Mouse (Mus musculus): ENCODE data around the gene Adamts17.

Adamts17 gene

DNA sequence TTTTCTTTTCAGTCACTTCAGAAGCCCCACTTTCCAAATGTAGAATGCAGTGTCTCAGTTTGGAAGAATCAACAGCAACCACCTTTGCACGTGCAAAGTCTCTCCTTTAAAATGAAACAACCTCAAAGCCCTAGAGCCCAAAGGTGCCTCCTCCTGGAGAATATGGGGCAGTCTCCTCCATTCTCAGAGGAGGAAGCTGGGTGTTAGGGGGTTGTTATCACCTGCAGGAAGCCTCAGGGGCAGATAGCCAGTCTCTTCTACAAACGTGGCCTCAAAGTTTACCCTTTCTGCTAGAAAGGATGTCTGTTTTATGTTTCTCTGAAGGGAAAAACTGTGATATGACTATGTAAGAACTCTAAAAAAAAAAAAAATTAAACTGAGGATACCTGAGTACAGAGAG is 129.7 kb downstream of the Adamts17 start:
- DNase-seq (ENCODE audit: low read depth, low spot score): no peak

DNA sequence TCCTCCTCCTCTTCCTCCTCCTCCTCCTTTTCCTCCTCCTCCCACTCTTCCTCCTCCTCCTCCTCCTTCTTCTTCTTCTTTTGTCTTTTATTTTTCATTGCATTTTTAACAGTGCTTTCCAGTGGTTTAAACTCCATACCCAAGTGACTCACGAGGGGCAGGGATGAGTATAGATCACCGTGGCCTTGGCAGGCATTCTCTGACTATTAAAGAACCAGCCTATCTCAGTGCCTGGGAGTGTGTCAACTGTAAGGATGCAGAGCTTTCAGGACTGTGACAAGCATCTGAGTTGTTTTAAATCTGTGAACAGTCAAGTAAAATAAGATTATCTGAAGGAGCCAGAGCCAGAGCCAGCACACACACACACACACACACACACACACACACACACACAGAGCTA is 130.7 kb downstream of the Adamts17 start:
- DNase-seq (ENCODE audit: low read depth, low spot score): no peak

- no peak for DNase-seq (ENCODE audit: low read depth, low spot score)
Measured at GRCm38 (mm10) chr7:66970974-66971373, 131.4 kb downstream of the Adamts17 start.

- DNase-seq (ENCODE audit: low read depth, low spot score): no peak
Measured at GRCm38 (mm10) chr7:66974859-66975258, 135.3 kb downstream of the Adamts17 start.

- peak; percentile 20 for DNase-seq (ENCODE audit: low read depth, low spot score)
Measured at GRCm38 (mm10) chr7:66976371-66976770, 136.8 kb downstream of the Adamts17 start.

- no peak for DNase-seq (ENCODE audit: low read depth, low spot score)
Measured at GRCm38 (mm10) chr7:66981591-66981990, 142.1 kb downstream of the Adamts17 start.

- no peak for DNase-seq (ENCODE audit: low read depth, low spot score)
Measured at GRCm38 (mm10) chr7:66982084-66982483, 142.5 kb downstream of the Adamts17 start.

DNA sequence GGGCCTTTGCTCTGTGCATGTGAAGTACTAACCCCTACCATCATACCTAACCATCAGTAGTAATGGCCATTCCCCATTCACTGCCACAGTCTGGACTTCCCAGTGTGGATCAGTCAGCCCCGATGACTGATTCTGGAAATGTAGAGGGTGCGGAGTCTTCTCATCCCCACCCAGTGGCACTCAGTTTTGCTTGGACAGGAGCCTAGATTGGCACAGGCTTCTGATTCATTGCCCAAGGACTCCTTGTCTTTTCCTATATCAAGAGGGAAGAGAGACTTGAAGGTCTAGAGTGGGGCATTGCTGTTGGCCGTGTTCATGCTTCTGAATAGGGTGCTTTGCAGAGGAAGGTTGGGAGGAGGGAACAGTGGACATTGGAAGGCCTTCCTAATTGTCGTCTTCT is 148.1 kb downstream of the Adamts17 start:
- no peak for DNase-seq (ENCODE audit: low read depth, low spot score)

GRCm38 (mm10) chr7:66988441-66988840 is 148.9 kb downstream of the Adamts17 start:
- DNase-seq (ENCODE audit: low read depth, low spot score): no peak

GRCm38 (mm10) chr7:66989357-66990045 is 150.0 kb downstream of the Adamts17 start:
- DNase-seq (ENCODE audit: low read depth, low spot score): peak; percentile 39

DNA sequence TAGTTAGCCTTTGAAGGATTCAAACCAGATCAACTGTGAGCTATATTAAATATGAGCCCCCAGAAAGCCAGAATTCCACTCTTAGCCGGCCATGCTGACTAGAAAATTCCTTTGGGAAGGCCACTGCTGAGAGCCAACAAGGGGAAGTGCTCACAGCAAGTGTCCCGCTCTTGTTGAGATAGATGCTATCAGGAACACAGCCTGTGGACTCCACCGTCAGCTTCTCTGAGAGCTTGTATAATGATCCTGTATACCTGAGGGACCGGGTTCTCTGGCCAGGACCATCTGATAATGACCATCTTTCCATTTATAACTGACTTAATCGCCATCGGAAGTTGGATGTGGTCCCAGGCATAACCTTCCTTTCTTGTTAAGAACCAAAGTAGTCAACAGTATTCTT is 159.3 kb downstream of the Adamts17 start:
- no peak for DNase-seq (ENCODE audit: low read depth, low spot score)

DNA sequence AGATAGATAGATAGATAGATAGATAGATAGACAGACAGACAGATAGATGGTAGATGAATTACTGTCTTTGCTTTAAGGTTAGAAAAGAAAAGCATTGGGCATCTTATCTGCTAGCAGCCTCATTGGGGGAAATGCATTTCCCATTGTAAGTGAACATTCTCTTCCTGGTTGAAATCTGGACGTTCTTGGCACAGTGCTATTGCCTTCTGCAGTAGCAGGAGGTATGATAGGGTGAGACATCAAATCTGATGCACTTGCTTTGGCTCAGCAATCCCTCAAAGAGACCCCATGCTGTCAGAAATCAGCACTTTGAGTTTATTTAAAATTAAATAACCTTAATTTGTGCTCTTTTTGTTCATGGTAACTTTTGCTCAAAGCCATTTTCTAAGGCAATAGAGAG is 164.1 kb downstream of the Adamts17 start:
- peak; percentile 34 for DNase-seq (ENCODE audit: low read depth, low spot score)

DNA sequence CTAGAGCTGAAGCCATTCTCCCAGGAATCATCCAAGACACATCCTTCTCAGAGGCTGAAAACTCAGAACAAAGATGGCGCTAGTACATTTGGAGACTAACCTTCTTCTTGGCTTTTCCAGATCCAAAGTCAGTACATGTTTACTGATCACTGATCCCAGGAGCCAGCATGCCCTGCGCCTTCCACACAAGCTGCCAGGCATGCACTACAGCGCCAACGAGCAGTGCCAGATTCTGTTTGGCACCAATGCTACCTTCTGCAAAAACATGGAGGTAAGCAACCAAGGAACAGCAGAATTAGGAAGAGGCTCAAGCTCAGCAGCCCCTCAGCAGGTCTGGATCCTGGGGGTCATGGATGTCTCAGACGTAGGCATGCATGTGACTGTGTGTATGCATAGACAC is 164.7 kb downstream of the Adamts17 start:
- peak; percentile 34 for DNase-seq (ENCODE audit: low read depth, low spot score)

DNA sequence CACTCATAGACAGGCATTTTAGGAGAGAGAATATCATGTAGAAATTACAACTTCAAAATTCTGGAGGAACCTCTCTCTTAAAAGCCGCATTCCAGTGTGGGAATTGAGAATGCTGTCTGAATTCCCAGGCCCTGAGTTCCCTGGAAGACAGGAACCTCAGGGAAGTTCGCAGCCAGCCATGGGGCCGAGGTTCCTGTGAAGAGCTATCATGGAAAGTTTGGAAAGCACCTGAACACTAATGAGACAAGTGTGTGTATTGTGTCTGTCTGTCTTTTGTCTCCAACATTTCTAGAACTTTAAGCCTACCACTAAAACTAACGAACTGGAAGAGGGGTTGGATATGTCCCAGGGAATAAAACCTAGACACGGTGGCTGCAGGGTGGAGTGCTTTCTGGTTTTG is 170.3 kb downstream of the Adamts17 start:
- DNase-seq (ENCODE audit: low read depth, low spot score): no peak

GRCm38 (mm10) chr7:67012011-67012751 is 172.6 kb downstream of the Adamts17 start:
- DNase-seq (ENCODE audit: low read depth, low spot score): no peak

DNA sequence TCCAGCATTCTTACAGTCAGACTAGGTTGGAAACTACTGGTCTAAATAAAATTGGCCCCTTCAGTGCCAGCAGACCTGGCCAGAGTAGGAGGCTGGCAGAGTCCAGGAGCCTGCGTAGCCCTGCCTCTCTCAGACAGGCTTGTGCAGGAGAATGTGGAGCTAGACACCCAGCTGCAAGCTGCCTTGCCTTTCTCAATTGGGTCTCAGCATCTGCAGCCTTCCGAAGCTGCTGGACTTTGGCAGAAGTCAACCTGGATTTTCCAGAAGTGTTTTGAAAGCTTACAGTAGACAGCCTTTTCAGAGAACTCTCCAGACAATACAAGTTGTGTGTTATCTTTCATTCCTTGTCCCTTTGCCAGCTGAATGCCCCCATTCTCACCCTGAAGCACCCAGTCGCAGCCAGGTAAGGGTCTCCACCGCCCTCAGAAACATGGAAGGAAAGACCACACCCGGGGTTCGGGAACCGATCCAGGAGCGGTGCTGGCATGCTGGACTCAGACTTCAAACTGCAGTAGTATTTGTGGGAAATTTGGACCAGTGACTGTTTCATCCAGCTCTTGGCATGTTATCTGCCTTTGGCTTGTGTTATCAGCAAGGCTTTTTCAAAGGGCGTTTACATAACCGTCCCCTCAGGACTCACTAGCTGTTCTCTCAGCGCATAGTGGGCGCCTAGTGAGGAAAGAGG is 173.8 kb downstream of the Adamts17 start:
- DNase-seq (ENCODE audit: low read depth, low spot score): no peak

DNA sequence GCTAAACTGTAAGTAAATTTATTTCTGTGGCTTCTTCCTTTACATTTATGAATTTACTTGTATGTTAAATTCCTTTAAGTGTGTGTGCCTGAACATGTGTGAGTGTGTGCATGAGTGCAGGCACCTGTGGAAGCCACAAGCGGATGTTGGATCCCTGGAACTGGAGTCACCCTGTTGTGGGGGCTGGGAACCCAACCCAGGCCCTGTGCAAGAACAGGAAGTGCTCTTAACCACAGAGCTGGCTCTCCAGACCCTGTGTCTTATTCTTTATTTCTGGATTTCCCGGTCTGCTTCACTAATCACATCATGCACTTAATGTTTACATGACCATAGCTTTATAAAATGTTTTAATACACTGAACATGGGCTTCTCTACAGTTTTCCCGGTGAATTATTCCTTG is 180.4 kb downstream of the Adamts17 start:
- no peak for DNase-seq (ENCODE audit: low read depth, low spot score)

- DNase-seq (ENCODE audit: low read depth, low spot score): no peak
Measured at GRCm38 (mm10) chr7:67026114-67027070, 186.9 kb downstream of the Adamts17 start.

GRCm38 (mm10) chr7:67027216-67027615 is 187.7 kb downstream of the Adamts17 start:
- DNase-seq (ENCODE audit: low read depth, low spot score): no peak

DNA sequence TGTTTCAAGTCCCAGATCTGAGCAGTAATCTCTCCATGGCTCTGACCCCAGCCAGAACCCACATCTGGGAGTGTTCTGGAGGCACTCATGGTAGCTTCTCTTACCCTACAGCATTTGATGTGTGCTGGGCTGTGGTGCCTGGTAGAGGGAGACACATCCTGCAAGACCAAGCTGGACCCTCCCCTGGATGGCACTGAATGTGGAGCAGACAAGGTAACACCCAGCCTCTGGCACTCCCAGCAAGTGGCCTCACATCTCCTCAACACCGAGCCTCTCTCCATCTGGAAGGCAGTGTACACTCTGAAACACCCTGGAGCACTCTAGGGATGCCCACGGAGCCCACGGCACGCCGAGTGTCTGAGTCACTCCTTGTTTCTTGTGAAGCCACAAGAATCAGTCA is 188.2 kb downstream of the Adamts17 start:
- no peak for DNase-seq (ENCODE audit: low read depth, low spot score)

DNA sequence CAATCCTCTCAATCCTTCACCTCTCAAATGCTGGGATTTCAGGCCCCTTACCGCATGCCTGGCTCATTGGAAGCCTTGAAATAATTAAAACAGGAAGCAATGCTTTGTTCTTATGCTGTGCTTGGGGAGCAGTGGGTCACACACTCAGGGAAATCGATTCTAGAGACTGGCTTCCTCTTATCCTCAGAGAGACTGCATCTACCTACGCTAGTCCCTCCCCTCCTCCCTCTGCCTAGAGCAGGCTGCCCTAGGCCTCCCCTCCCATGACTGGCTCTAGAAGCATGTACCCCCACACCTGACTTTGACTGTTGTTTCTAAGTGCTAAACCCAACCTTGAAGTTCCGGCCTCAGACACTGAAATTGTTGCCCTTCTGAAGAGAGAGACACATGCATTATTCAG is 189.4 kb downstream of the Adamts17 start:
- DNase-seq (ENCODE audit: low read depth, low spot score): no peak

- DNase-seq (ENCODE audit: low read depth, low spot score): no peak
Measured at GRCm38 (mm10) chr7:67029481-67029880, 189.9 kb downstream of the Adamts17 start.
